Mouse (Mus musculus) retina, postnatal 1 day (tissue): ENCODE results near the gene Micall1.

ENCODE experiments used
- DNase-seq: peaks from one replicate; pipeline ENCODE4 v3.0.0-alpha.2; 2012

Gene Micall1

DNA sequence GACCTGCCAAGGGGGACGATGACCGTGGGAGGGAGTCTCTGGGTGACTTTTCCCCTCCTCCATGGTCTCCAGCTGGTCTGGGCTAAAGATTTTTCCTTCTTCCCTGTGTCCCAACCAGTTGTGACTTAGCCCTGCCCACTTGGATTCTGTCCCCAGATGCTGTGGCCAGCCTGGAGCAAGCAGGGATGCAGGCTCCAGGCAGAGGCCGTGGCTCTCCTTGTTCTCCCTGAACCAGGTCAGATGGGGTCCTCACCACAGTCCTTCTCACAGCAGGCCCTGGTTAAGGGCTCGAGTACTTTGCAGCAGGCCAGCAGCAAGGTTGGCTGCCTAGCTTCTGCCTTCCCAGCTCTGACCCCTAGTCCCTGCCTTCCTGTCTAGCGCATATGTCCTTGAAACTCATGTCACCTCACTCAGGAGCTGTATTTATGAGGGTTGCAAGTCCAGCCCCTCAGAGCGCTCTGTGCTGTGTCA is 24.5 kb downstream of the Micall1 start:
- DNase-seq, result no peak

DNA sequence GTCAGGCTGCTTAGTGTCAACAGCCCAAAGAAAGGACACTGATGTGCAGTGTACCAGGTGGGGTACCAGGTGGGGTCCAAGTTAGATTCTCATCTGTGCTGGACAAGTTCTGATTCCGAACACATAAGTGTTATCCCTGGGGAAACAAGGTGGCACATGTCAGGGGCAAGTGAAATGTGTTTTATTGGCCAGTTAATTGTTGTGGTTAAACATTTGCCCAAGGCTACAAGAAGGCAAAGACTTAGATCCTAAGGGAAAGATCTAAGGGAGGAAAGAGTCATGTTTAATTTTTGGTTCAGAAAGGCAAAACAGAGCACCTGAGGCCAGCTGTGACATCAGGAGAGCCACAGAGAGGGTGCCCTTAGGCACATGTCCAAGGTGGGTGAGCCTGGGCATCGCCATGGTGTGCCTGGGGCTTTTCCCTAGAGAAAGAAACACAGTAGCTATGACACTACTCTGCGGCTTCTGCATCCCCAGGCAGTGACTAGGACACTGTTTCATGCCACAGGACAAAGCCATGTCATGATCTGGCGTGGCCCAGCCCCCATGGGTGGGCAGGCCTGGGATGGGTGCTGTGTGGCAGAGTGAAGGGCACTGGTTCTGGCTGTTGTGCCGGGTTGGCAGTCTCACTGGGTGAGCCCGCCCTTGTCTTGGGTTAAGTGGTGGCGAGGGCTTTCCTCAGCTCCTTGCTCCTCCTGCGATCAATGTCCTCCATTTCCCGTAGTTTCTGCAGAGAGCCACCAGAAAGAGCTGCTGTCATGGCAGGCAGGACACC is 26.0 kb downstream of the Micall1 start:
- no peak for DNase-seq

DNA sequence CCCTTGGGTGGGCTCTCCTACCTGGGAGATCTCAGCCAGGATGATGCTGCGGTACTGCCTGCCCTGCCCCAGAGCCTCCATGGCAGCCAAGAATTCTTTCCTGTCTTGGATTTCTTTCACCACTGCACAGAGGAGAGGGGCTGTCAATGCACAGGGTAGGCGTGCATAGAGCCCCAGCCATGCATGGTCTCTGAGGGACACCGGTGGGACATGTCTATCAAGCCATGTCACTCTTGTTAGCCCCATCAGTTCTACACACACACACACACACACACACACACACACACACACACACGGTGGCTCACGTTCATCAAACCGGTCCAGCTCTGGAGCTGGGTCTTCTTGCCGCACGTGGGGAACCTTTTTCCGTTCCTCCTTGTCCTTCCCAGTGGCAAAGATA is 26.6 kb downstream of the Micall1 start:
- peak; percentile 17 for DNase-seq

DNA sequence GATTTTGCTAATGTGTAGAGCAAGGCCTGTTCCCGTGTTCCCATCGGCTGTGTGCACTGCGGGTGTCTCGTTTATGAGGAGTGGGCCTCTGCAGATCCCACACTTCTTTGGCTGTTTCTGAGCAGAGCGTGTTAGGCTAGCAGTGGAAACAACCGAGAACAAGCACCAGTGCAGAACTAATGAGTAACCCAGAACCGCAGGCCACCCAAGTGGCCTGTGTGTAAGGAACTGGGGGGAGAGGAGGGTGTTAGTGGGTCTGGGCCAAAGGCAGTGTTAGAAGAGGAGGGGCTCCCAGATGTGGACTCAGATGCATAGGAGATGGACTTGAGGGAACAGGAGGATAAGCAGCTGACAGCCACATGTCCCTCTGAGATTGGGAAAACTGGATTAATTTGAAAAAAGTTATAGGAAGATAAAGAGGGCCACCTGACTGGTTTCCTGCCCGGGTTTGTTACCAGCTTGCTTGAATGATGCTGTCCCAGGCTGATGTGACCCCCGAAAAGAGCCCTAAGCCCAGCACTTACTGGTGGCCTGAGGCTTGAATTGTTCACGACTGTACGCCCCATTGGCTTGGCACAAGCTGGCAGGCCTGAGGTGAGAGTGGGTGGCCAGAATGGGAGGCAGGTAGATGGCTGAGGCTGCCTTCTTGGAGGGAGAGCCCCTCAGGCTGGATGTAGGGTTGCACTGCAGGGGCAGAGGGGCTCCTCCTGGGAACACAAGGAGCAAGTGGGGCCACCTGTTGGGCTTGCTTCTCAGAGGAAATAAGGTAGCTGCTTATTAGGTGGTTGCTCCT is 27.3 kb downstream of the Micall1 start:
- peak; percentile 80 for DNase-seq

DNA sequence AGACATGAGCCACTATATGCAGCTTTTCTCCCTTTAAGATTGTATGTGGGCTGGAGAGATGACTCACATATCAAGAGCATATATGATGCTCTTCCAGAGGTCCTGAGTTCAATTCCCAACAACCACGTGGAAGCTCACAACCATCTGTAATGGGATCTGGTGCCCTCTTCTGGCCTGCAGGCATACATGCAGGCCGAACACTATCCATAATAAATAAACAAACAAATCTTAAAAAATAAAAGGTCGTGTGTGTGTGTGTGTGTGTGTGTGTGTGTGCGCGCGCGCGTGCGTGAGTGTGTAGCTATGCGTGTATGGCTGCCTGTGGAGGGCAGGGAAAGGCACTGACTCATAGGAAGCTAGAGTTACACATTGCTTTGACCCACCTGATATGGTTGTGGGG is 30.9 kb downstream of the Micall1 start:
- DNase-seq, result peak; percentile 27

DNA sequence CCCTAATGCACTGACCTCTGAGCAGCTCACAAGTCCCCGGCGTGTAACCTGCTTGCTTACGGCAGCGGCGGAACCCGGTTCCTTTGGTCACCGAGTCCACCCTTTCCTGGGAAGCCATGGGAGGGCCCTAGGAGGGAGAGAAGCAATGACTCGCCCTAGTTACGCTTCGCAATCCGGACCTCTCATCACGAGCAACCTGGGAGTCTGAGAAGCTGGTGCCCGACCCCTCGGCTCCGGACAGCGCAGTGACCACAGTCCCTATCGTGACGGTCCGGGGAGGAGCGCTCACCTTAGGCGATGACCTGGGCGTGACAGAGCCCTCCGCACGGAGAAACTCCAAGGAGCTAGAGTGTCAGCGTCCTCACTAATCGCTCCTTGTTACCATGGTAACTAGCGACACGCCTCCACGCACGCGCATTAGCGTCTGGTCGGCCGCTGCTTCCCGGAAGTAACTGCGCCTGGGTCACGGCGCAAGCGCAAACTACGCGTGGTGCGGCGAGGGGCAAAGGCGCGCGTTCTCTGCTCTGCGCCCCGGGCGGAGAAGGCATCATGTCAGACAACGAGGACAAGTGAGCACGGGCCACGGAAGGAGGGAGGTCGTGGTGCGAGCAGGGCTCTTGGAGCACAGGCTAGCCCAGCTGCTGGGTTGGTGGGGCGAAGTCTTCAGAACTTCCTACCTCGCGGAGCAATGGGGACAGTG is 32.3 kb downstream of the Micall1 start, which contains the start of the genes Polr2f and 1700088E04Rik:
Gene Polr2f, plus strand, starts transcription at position 144 of the 700 bp plus-strand sequence.
Gene 1700088E04Rik, minus strand, starts transcription at position 388 of the 700 bp plus-strand sequence.
- peak; percentile 97 for DNase-seq

DNA sequence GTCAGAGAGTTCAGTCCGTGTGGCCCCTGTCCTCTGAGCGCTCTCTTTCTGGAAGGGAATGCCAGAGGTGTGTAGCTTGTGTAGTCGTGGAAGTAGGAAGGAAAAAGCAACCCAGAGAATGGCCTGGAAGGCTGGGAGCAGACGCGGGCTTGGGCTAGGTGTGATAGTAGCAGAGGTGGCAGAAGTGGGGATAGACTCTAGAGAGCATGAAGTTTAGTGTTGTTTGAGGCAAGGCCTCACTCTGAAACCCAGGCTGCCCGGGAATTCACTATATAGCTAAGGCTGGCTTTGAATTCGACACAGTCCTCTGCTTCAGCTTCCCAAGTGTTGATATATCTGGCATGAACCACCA is 32.8 kb downstream of the Micall1 start:
- no peak for DNase-seq

DNA sequence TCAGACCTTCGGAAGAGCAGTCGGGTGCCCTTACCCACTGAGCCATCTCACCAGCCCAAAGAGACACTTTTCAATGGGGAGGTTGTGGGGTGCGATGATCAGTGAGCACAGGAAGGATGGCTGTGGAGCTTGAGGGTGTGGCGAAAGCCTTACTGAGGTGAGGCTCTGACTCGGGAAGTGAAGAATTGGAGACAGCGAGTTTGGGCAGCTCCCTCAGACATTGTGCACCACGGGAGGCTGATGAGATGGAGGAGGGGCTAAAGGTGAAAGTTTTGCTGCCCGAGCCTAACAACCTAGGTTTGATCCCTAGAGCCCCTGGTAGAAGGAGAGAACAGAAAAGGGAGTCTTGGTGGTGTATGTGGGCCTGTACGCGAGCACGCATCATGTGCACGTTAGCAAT is 34.6 kb downstream of the Micall1 start:
- DNase-seq, result no peak

DNA sequence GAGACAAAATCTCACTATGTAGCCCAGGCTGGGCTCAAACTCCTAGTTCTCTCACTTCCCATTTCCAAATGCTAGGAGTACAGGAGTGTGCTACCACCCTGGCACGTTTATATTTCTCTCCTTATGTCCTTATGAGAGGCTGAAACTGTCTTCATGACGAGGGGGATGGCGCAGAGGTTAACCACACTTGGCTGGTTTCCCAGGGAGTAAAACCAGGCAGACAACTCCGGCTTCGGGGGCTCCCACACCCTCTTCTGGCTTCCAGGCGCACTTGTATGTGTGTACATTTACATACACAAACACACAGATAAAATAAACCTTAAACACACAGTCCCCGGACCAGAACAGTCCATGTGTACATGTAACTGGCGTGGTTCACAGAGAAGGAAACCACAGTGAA is 35.3 kb downstream of the Micall1 start:
- no peak for DNase-seq

DNA sequence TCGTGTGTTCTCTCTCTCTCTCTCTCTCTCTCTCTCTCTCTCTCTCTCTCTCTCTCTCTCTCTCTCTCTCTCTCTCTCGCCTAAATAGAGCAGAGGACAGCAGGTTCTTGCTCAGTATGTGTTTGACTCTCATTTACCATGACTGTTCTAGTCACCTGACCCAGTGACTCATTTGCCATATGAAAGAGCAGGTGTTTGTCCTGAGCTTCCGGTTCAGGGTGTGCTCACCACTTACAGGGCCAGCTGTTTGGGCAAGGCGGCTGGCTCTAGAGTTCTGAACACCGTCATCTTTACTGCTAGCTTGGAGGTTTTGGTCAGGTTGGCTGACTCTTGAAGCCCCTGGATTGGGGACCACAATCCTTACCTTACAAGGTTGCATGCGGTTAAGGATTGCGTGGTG is 36.8 kb downstream of the Micall1 start:
- no peak for DNase-seq

DNA sequence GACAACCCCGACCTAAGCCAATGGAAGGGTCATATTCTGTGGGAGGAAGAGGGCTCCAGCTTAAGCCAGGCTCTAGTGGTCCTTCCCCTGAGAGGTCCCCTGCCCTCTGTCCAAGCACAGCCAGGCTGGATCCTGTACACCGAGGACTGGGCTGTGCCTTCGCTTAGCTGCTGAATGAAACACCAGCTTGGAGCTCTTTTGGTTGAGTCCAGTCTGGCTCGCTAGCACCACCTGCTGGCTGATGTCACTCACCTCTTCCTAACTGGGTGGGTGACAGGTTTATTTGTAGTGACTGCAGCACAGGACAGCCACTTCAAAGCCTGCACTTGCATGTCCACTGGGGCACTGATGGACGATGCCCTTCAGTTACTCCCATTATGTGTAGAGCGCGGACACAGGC is 39.8 kb downstream of the Micall1 start:
- peak; percentile 91 for DNase-seq

DNA sequence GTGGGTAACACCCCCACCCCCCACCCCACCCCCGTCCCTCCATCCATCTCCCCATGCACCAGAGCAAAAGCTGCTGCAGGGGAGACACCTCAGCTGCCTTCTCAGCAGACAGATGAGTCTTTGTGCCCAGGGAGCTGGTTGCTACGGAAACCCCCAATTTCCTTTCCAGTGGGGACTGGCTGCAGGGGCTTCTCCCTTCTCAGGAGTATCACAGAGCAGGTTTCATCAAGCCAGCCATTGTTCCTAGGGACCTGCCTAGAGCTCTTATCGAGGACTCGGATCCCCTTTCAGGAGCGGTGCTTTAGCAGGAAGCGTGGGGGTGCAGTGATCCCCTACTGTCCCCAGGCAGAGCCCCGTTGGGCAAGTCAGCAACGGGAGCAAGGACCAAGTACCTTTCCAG is 43.2 kb downstream of the Micall1 start:
- DNase-seq, result peak; percentile 76

DNA sequence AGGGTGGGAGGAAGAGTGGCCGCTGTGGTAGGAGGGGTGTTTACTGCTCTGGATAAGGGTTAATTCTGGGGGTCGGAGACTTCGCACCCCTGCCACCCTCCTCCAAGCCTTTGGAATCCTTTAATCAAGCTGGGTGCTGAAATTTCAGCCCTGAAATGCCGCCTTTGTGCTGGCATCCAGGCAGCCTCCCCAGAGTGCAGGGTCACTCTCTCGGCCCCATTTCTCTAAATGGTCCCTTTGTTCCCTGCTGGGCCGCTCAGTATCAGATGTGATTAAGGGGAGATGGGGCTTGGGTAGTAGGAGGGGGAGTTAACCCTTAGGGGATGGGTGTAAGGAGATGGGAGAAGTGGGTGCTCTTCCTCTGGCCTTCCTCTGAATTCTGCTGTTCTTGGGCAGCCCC is 44.0 kb downstream of the Micall1 start:
- DNase-seq, result peak; percentile 79

DNA sequence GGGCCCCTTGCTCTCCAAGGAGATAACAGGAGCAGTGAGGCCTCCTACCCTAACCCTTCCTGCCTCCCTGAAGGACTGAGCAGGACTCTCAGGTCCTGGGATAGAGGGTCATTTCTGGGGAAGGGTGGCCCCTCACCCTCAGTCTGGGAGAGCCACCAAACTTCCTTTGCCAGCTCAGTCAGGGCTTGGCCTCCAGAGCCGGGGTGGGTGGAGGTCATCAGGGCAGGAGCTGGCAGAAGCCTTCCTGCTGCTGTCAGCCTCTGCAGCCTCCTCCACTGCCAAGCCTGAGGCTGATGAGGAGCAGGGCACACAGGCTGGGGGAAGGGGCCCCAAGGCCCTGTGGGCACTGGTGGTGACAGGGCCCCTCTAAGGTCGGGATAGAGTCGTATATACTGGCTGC is 46.9 kb downstream of the Micall1 start:
- no peak for DNase-seq

DNA sequence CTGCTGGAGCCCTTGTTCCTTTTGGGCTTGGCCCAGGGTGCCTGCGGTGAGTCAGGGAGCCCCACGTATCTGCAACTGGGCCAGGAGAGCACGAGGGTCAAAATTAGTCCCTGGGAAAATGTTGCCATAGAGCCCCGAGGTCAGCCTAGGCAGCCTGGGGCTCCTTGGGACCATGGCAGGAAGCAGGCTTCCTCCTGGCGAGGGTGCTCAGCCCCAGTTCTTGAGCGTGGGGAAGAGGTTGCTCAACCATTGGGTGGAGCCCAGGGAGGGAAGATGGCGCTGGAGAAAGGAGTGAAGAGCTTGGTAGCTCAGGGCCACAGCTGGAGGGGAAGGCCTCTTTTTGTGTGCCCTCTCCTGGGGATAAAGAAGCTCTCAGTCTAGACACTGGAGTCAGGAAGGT is 53.6 kb downstream of the Micall1 start:
- no peak for DNase-seq

DNA sequence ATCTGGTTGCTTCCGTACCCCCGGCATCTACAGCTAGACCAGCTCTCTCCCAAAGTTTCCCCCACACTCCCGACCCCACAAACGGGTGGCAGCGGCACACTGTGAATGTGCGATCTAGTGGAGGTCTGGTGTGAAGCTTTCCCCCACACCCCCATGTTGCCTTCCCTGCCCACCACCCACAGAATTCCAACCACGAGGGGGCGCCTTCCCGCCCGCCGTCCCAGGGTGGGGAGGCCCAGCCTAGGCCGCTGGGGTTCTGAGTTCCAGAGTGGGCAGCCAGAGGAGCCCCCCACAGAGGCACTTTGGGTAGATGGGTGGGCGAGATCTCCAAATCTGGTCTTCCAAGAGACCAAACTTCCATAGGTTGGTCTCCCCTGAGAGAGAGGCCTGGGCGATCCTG is 54.1 kb downstream of the Micall1 start:
- no peak for DNase-seq

DNA sequence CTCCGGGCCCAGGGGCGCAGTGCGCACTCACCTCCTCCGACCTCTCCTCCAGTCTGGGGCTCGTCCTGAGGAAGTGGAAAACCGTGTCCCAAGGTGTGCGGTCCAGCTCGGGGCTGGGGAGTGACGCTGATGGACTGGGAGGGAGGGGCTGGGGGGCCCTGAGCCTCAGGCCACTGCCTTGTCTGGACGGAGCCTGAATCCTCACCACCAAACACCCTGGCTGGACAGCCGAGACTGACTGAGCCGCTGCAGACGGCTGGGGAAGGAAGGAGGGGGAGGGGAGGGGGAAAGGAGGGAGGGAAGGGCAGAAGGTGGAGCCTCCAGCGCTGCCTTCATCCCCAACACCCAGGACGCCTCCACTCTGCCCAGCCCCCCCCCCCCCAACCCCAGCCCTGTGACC is 55.6 kb downstream of the Micall1 start:
- peak; percentile 44 for DNase-seq

DNA sequence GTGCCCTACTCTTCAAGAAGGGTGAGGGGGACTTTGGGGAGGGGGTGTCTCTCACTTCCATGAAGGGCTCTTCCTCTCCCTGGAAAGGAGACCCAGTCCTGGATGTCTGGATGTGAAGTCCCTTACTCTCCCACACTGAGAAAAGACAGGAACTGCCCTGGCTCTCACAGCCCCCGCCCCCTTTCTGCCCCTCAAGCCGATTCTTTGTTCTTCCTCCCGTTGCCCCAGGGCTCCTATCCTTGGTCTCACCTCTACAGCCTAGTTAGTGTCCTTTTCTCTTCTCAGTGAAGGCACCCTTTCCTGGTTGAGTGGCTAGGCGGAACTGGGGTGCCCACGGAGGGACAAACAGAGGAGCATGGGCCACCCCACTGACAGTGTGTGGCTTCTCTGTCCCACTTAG is 56.4 kb downstream of the Micall1 start, which contains the start of gene Sox10:
Gene Sox10, minus strand, starts transcription at position 101 of the 400 bp plus-strand sequence.
- DNase-seq, result no peak

DNA sequence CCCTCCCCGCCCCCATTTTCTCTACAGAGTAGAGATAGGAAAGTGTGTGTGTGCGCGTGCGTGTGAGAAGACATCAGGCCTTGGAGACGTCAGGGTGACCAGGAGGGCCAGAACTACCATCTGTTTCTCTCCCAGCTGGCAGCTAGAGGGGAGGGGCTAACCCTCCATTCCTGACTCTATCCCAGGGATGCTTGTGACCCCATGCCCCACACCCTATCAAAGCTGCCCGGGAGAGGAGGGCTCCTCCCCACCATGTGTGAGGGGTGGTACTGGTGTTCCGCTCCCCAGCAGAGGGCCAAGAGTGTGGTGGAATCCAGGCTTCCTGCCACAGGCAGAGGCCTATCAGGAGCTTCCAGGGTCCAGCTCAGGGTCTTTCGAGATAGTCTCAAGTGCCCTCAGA is 58.0 kb downstream of the Micall1 start:
- peak; percentile 70 for DNase-seq

DNA sequence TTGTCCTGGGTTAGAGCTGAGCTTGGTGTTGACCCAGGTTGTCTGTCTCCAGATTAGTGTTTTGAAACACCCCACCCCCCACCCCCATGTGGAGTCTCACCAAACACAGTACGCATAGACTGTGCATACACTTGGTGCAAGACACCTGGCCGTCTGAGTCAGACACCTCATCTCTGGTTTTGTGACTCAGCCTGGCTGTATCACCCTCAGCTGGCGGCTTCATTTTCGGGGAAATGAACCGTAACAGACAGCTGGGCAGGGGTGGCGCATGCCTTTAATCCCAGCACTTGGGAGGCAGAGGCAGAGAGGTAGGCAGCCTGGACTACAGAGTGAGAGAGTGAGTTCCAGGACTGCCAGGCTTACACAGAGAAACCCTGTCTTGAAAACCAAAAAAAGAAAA is 68.2 kb downstream of the Micall1 start:
- DNase-seq, result no peak

DNA sequence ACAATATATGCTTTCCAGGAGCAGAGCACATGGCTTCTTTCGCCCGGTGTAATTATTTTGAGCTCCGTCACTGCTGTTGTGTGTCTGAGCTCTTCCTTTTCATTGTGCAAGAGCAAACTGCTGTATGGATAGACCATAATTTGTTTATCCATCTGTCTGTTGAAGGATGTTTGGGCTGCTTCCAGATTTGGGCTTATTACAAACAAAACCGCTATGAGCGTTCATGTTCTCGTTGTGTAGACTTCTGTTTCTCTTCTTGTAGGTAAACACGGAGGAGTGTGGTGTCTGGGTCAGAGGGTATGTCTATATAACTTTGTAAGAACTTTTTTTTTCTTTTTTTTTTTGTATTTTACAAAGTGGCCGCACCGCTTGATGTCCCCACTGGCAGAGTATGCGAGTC is 76.5 kb downstream of the Micall1 start:
- no peak for DNase-seq
